Mouse (Mus musculus) ZHBTc4 (cell line): ENCODE data around the gene Rhot1.
"Not testable (repeated sequence)": the region's sequence is repeated elsewhere in the genome, so short reads cannot be mapped to it uniquely, and the experiment has no call there.

Experiments
- DNase-seq: peaks from one replicate; pipeline ENCODE4 v3.0.0-alpha.2; 2011; ENCODE audit warnings: low read depth, low spot score

The Rhot1 gene

DNA sequence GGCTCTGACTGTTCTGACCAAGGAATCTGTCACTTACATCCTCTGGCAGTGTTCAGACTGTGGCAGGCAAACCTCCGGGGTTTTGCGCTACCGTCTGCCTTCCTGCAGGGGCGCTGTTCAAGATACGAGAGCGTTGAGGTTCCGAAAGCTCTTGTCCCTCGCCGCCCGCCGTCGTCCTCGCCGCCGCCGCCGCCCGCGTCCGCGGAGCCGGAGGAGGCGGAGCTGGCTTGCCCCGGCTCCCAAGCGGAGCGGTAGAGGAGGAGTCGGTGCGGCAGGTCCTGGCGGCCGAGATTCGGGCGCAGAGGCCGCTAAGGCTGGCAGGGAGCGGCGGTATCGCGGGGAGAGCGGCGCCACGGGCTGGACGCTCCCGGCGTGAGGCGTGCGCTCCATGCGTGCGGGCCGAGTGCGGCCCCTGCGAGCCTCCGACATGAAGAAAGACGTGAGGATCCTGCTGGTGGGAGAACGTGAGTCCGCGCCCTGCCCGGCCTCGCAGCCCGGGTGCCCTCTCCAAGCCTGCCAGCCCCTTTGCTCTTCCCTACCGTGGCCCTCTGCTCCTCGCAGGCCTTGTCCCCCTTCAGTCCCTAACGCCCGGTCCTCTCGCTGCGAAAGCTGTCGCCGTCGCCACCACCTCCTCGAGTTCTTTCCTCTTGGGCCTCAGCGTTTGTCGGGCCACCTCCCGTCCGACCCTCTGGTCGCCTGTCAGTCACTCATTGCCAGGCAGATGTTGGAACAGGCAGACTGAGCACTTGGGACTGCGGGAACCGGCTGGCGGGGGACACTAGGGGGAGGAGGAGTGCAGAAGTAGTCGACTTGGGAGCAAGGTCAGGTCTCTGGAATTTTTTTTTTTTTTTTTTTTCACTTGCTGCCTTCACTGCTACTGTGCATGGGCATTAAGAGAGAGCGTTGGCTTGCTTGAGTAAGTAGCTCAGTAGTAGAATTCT, at the start of gene Rhot1:
Gene Rhot1, plus strand, starts transcription at position 160 of the 941 bp plus-strand sequence.
- peak; percentile 98 for DNase-seq

DNA sequence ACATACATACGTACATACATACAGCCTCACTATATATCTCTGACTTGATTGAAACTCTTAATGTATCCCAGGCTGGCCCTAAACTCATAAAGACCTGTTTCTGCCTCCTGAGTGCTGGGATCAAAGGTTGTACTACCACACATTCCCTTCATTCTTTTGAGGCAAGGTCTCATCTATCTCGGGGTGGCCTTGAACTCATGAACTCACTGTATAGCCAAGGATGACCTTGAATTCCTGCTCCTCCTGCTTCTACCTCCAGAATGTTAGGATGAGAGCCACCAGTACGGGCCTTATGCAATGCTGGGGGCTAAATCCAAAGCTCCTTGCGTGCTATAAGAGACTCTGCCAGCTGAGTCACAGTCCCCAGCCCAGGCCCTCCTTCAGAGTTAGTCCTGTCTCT, 47.8 kb upstream of the Rhot1 start:
- DNase-seq, result peak; percentile 66

DNA sequence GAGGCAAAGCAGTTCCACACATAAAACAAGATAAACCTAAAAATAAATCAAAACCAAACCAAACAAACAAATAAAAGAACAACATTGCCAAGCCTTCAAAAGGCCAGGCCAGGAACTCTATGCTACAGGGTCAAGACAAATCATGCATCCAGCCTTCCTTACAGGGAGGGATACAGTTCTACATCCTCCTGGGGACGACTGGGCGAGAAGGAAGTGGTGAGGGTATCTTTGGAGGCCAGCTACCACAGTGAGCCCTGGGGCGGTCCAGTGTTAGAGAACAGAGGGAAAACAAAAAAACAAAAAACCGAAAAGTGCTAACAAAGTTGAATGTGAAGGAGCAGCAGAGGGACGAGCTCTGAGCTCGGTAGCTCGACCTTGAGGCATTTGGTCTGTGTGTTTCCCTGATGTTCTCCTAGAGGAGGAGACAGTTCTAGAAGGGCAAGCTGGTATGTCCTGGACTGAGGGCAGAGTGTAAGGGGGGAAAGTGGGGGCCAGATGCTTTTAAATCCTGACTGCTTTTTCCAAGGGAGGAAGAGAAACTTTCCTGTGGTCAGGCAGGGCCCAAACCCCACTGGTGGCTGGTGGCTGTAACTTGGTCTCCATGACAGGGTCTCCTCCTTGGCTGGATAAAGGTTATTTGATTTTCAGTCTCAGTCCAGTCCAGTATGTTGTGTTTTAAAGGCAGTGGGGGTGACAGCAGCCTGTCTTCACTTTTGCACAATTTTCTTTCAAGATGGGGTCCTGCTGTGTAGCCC, 45.3 kb upstream of the Rhot1 start:
- DNase-seq, result no peak

- no peak for DNase-seq
Measured at GRCm38 (mm10) chr11:80164224-80164623, 44.6 kb upstream of the Rhot1 start.

- peak; percentile 50 for DNase-seq
Measured at GRCm38 (mm10) chr11:80168121-80168520, 40.7 kb upstream of the Rhot1 start.

DNA sequence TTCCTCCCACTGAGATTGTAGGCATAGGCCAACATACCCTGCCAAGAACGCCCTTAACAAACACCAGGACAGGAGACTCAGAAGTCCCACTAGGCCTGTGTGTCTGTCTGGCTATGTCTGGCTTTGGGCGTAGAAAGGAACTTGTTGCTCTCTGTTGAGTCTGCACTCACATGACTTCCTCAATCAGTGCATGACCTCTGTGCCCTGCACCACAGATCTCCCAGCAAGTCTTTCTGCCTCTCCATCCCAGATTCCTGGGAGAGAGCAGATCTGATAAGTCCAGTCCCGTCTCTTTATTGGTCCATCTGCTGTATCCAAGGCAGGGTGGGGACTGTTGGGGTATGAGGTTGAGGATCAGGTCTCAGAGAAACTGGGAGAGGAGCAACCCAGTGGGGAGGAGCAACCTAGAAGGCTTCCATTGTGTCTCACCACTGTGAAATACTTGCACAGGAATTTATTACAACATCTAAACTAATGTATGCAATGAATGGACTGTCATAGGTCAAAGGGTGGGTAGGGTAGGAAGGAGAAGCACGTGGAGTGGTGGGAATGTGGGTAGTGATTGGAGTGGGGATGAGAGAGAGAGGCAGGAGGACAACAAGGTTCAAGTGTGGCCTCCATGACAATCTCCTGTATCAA, 40.1 kb upstream of the Rhot1 start:
- DNase-seq, result peak; percentile 76

GRCm38 (mm10) chr11:80169629-80170028, 39.2 kb upstream of the Rhot1 start:
- no peak for DNase-seq

GRCm38 (mm10) chr11:80170351-80170750, 38.5 kb upstream of the Rhot1 start:
- DNase-seq, result no peak

- no peak for DNase-seq
Measured at GRCm38 (mm10) chr11:80171884-80172283, 36.9 kb upstream of the Rhot1 start.

- peak; percentile 46 for DNase-seq
Measured at GRCm38 (mm10) chr11:80173963-80174670, 34.7 kb upstream of the Rhot1 start.

GRCm38 (mm10) chr11:80176911-80177895, 31.6 kb upstream of the Rhot1 start:
- peak; percentile 65 for DNase-seq

GRCm38 (mm10) chr11:80178316-80178715, 30.5 kb upstream of the Rhot1 start:
- DNase-seq, result peak; percentile 33

DNA sequence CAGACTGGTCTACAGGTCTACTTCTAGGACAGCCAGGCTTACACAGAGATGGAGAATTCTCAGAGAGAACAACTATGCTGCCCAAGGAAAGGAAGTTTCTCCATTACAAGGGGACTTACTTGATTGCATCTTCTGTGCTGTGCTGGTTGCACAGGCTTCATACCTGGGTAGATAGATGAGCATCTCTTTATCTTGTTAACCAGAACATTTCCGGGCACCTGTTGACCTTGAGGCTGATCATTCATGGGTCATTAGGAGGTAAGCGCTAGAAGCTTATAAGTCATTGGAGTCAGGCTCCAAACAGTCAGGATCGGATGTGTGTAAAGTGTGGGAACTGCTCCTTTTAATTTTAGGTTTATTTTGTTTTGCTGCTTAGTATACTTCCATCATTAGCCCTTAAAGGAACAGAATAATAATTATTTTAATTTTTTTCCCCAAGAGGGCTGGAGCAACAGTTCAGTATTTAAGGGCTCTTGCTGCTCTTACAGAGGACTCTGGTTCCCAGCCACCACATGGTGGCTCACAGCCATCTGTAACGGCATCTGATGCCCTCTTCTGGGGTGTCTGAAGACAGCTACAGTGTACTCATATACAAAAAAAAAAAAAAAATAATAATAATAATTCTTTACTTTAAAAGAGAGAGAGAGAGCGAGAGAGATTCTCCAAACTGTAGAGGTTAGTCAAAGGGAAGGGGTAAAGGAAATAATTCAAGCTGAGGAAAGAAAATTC, 27.6 kb upstream of the Rhot1 start:
- peak; percentile 66 for DNase-seq

DNA sequence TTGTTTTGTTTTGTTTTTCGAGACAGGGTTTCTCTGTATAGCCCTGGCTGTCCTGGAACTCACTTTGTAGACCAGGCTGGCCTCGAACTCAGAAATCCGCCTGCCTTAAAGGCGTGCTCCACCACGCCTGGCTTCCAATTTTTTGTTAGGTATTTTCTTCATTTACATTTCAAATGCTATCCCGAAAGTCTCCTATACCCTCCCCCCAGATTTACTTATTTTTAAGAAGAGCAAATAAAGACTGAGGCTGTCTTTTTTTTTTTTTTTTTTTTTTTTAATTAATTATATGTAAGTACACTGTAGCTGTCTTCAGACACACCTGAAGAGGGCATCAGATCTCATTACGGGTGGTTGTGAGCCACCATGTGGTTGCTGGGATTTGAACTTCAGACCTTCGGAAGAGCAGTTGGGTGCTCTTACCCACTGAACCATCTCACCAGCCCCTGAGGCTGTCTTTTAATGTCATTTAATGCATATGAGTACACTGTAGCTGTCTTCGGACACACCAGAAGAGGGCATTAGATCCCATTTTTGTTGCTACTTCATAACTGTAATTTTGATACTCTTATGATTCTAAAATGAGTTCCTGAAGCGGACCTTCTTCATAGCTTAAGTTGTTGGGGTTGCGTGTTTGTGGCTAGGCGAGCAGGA, 25.6 kb upstream of the Rhot1 start:
- not testable (repeated sequence) for DNase-seq

DNA sequence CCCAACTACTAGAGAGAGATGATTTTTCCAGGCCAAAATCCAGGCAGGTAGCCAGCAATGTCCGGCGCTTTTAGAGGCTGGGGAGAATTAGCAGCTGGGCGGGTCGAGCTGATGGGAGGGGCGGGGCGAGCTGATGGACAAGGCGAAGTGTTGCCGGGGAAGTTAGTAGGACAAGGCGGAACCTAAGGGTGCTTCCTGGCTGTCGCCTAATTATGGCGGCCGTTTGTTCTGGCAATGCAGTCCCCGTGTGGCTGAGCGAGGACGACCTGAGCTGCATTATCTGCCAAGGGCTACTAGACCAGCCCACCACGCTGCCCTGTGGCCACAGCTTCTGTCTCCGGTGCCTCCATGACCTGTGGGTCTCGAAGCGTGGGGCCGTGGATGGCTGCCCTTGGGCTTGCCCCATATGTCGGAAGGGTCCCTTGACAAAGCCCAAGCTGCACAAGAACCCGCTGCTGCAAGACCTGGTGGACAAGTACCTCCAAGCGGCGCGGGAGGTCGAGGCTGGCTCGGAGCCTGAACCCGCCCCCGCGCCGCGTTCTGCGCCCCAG, 25.0 kb upstream of the Rhot1 start, which contains the start of gene Rnf135:
Gene Rnf135, plus strand, starts transcription at position 147 of the 551 bp plus-strand sequence.
- peak; percentile 93 for DNase-seq

DNA sequence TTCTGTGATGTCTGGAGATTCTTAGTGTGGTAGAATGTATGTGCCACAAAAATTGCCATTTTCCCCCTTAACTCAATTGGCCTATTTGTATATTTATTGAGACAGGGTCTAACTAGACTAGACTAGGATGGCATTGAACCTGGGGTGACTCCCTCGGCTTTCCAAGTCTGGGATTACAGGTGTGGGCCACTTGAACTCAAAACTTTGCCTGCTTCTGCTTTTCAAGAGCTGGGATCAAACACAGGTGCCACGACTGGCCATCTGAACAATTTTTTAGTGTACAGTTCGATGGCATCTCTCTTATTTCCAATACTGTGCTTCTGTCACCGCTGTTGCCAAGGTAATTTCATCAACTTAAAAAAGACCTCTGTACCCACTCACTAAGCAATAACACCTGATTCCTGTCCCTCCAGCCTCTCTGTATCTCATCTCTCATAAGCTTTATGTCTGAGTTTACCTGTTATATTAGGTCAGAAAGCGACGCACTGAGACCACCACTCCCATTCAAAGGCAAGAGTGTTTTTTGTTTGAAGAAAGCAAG, 24.2 kb upstream of the Rhot1 start:
- DNase-seq, result peak; percentile 9

DNA sequence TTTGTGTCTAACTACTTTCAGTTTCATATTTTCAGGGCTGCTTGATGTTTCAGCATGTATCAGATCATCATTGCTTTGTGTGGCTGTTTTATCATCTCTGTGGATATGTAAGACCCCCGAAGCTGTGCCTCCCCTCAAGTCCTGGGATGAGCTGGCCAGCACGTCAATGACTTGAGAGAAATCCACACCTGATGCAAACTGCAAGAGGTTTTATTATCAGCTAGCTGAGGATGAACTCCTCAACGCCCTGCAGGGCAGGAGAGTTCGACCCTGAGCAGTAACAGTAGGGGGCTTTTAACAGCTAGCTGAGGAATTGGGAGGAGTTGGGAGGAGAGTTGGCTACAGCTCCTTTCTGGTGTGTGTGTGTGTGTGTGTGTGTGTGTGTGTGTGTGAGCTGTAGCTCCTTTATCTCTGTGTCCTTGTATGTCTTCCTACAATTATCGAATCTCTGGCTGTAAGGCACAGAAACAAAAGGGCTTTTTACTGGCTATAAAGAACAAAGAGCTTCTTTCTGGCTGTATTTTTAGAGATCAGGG, 23.3 kb upstream of the Rhot1 start:
- peak; percentile 71 for DNase-seq

DNA sequence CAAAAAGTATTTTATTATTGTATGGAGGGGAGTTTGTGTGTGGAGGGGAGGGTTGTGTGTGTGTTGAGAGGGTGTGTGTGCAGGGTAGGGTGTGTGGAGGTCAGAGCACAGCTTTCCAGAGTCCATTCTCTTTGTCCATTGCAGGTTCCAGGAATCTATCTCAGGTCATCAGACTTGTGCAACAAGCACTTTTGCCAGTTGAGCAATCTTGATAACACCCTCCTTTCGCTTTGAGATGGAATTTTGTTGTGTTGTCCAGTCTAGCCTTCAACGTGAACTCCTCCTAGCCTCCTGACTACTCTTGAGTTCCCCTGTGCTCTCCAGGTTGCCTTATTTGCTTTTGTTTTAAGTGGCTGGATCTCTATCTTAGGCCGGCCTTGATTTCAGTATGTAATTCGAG, 18.5 kb upstream of the Rhot1 start:
- DNase-seq, result no peak
